Mouse (Mus musculus): ENCODE results near the gene Cox14. TPM values are rescaled to one million over a fixed set of nuclear protein-coding genes. Genes with fewer than 3 reads are reported as not detected.
"Not testable (repeated sequence)": the region's sequence is repeated elsewhere in the genome, so short reads cannot be mapped to it uniquely, and the experiment has no call there.

Gene Cox14
- polyA plus RNA-seq, 1 experiment from 2014 or later: 145 TPM

DNA sequence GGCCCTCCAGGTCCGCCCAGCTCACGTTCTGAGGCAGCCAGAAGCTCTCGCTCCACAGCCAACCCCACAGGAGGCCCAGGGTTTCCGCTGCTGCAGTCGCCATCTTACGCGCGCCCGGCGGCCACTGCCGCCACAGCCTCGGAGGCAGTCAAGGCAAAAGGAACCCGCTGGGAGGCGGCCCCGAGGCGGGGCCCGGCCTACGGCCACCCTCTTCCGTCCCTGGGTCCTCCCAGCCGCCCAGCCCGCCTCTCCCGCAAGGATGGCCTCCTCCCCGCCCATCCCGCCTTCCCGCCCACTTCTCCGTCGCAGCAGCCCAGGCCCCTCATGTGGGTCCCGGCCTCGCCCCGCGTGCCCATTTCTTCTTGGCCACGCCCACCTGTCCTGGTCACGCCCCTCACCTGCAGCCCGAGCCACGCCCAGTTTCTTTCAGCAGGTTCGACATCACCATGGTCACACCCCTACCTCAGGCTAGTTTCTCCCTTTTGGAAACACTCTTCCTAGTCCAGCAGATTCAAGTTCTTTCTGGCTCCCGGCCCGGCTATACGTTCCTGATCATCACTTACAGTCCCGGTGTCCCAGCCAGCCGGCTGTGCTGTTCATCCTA lies 47.0 kb downstream of the Cox14 start:
- H3K4me3 ChIP-seq (ENCODE audit: low read depth, low read length): peak overlapping the region; percentile 83
- H3K9me3 ChIP-seq (ENCODE audit: low read depth, low read length): no peaks in the 10 kb centered on the region
- H3K27me3 ChIP-seq (ENCODE audit: insufficient read depth, low read length): no peaks in the 10 kb centered on the region
- no peaks in the 10 kb centered on the region for H3K4me1 ChIP-seq (ENCODE audit: insufficient read depth)
- H3K36me3 ChIP-seq (ENCODE audit: insufficient read depth): no peaks in the 10 kb centered on the region; the same call in 1 of the 2 replicates
- ATAC-seq (ENCODE audit: insufficient read depth): peak; percentile 98
- peak overlapping the region; percentile 87 for H3K4me2 ChIP-seq
- peak overlapping the region; percentile 90 for H3K9ac ChIP-seq
- DNase-seq: peak; percentile 95
- TF ChIP-seq CTCF (IDR thresholded peaks at IDR 0.05; ENCODE audit: low read depth): no peak
- peak overlapping the region; percentile 92 for H3K27ac ChIP-seq (ENCODE audit: low read depth)
- under 1% methylated on average over 35 of the region's 41 CpGs for WGBS

DNA sequence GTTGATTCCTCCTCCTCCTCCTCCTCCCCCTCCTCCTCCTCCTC lies 47.3 kb downstream of the Cox14 start, which contains the start of gene Cers5:
Cers5 (minus strand) TSS at position 5 of the 44 bp plus-strand sequence.
- peak within 1 kb of the TSS; percentile 87 for H3K4me2 ChIP-seq
- not testable (repeated sequence) for H3K9me3 ChIP-seq (ENCODE audit: low read depth, low read length); H3K4me1 ChIP-seq (ENCODE audit: insufficient read depth); ATAC-seq (ENCODE audit: insufficient read depth); H3K27me3 ChIP-seq (ENCODE audit: insufficient read depth, low read length); DNase-seq; H3K36me3 ChIP-seq (ENCODE audit: insufficient read depth)
- peak within 1 kb of the TSS; percentile 83 for H3K4me3 ChIP-seq (ENCODE audit: low read depth, low read length)
- peak within 1 kb of the TSS; percentile 92 for H3K27ac ChIP-seq (ENCODE audit: low read depth)
- H3K9ac ChIP-seq: peak within 1 kb of the TSS; percentile 90

DNA sequence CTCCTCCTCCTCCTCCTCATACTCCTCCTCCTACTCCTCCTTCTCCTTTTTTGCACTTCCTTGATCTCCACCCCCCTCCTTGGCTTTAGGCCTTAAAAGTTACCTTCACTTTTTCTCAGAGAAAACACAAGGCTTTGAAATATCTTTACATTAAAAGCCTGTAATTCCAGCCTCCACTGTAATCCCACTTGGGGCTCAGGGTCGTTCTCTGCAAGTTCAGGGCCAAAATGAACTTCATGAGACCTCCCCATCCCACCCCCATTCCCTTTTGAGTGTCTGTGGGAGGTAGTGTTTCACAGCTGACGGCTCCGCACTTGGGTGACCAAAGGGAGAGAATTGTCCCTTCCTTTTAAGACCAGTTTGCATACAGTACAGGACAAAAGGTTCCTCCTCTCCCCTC lies 47.5 kb downstream of the Cox14 start:
- Histone ChIP-seq H3K9me3 (ENCODE audit: low read depth, low read length) (no peaks in the 10 kb centered on the region), H3K4me1 (ENCODE audit: insufficient read depth) (no peaks in the 10 kb centered on the region), H3K27ac (ENCODE audit: low read depth) (peak overlapping the region; percentile 56; the same call in 1 of the 2 replicates), H3K9ac (no peak overlapping the region), H3K4me2 (peak overlapping the region; percentile 87), H3K4me3 (ENCODE audit: low read depth, low read length) (peak overlapping the region; percentile 83; the same call in 1 of the 2 replicates), H3K27me3 (ENCODE audit: insufficient read depth, low read length) (no peaks in the 10 kb centered on the region), H3K36me3 (ENCODE audit: insufficient read depth) (peaks cover 3% of the 10 kb centered on the region)
- TF ChIP-seq CTCF (IDR thresholded peaks at IDR 0.05; ENCODE audit: low read depth): no peak
- 30% methylated on average over 3 of the region's 3 CpGs for WGBS
- DNase-seq (no peak), ATAC-seq (ENCODE audit: insufficient read depth) (no peak)

Other genes with a start within 250 kb of the Cox14 start
- gene Faim2, start 197.5 kb upstream of the Cox14 start, polyA plus RNA-seq (2014; fragmentation: Nextera tagmentation; extraction: Ambion mirVana): 1.4 and 1.5 TPM in 2 replicates
- gene Aqp2, start 146.6 kb upstream of the Cox14 start, polyA plus RNA-seq (2014; fragmentation: Nextera tagmentation; extraction: Ambion mirVana): not detected in 2 replicates
- gene Aqp5, start 134.8 kb upstream of the Cox14 start, polyA plus RNA-seq (2014; fragmentation: Nextera tagmentation; extraction: Ambion mirVana): 0.93 and 1.0 TPM in 2 replicates
- gene Aqp6, start 124.2 kb upstream of the Cox14 start, polyA plus RNA-seq (2014; fragmentation: Nextera tagmentation; extraction: Ambion mirVana): not detected in 2 replicates
- gene Racgap1, start 74.0 kb upstream of the Cox14 start, polyA plus RNA-seq (2014; fragmentation: Nextera tagmentation; extraction: Ambion mirVana): 153 and 157 TPM in 2 replicates
- gene Asic1, start 55.2 kb upstream of the Cox14 start, polyA plus RNA-seq (2014; fragmentation: Nextera tagmentation; extraction: Ambion mirVana): 0.54 and 0.83 TPM in 2 replicates
- gene Smarcd1, start 23.5 kb upstream of the Cox14 start, polyA plus RNA-seq (2014; fragmentation: Nextera tagmentation; extraction: Ambion mirVana): 52.5 and 63.5 TPM in 2 replicates
- not detected in 2 replicates for gene Gm17349, start 20.1 kb upstream of the Cox14 start, polyA plus RNA-seq (2014; fragmentation: Nextera tagmentation; extraction: Ambion mirVana)
- gene Gpd1, start 8.1 kb upstream of the Cox14 start, polyA plus RNA-seq (2014; fragmentation: Nextera tagmentation; extraction: Ambion mirVana): 0.31 and 0.58 TPM in 2 replicates
- gene Cers5, start 47.3 kb downstream of the Cox14 start, polyA plus RNA-seq (2014; fragmentation: Nextera tagmentation; extraction: Ambion mirVana): 76.6 and 78.8 TPM in 2 replicates
- 41.1 and 42.8 TPM in 2 replicates for gene Lima1, start 149.8 kb downstream of the Cox14 start, polyA plus RNA-seq (2014; fragmentation: Nextera tagmentation; extraction: Ambion mirVana)
- gene Fam186a, start 241.4 kb downstream of the Cox14 start, polyA plus RNA-seq (2014; fragmentation: Nextera tagmentation; extraction: Ambion mirVana): 0.04 TPM in 1 of 2 replicates, not detected in the other
- 39.3 and 41.0 TPM in 2 replicates for gene Larp4, start 244.4 kb downstream of the Cox14 start, polyA plus RNA-seq (2014; fragmentation: Nextera tagmentation; extraction: Ambion mirVana)

Data from lung, embryonic 14.5 days (tissue).